Mouse (Mus musculus): ENCODE results near the gene Rep15. TPM values are rescaled to one million over a fixed set of nuclear protein-coding genes. Genes with fewer than 3 reads are reported as not detected.

Gene Rep15
- polyA plus RNA-seq, 1 experiment from 2014 or later = 1.3 TPM

- Histone ChIP-seq H3K9me3 (no peaks in the 10 kb centered on the region), H3K36me3 (replicated peaks) (peaks cover 18% of the 10 kb centered on the region), H3K4me1 (no peaks in the 10 kb centered on the region), H3K4me3 (no peak overlapping the region), H3K27me3 (ENCODE audit: poor library complexity, severe bottlenecking) (no peaks in the 10 kb centered on the region), H3K27ac (no peak overlapping the region)
- no peak for DNase-seq (ENCODE audit: extremely low spot score, low spot score)
- 88% methylated on average over 6 of the region's 6 CpGs for WGBS
These were observed 20.4 kb upstream of the Rep15 start for GRCm38 (mm10) chr6:147011977-147012376.

GRCm38 (mm10) chr6:147013546-147013945 is 18.8 kb upstream of the Rep15 start:
- H3K9me3 ChIP-seq = no peaks in the 10 kb centered on the region
- H3K4me1 ChIP-seq = no peaks in the 10 kb centered on the region
- peaks cover 13% of the 10 kb centered on the region for H3K36me3 ChIP-seq (replicated peaks)
- no peak overlapping the region for H3K27ac ChIP-seq
- no peak overlapping the region for H3K4me3 ChIP-seq
- H3K27me3 ChIP-seq (ENCODE audit: poor library complexity, severe bottlenecking) = no peaks in the 10 kb centered on the region
- WGBS = 87% methylated on average over 1 of the region's 1 CpGs
- DNase-seq (ENCODE audit: extremely low spot score, low spot score) = no peak

- H3K27ac ChIP-seq = no peak overlapping the region
- peaks cover 31% of the 10 kb centered on the region for H3K36me3 ChIP-seq (replicated peaks)
- no peaks in the 10 kb centered on the region for H3K9me3 ChIP-seq
- no peaks in the 10 kb centered on the region for H3K4me1 ChIP-seq
- no peak for DNase-seq (ENCODE audit: extremely low spot score, low spot score)
- WGBS = 88% methylated on average over 4 of the region's 4 CpGs
- H3K27me3 ChIP-seq (ENCODE audit: poor library complexity, severe bottlenecking) = no peaks in the 10 kb centered on the region
- no peak overlapping the region for H3K4me3 ChIP-seq
These were observed 14.5 kb upstream of the Rep15 start for GRCm38 (mm10) chr6:147017906-147018305.

GRCm38 (mm10) chr6:147018364-147018763 is 14.0 kb upstream of the Rep15 start:
- no peak overlapping the region for H3K4me3 ChIP-seq
- no peak overlapping the region for H3K27ac ChIP-seq
- no peak for DNase-seq (ENCODE audit: extremely low spot score, low spot score)
- no peaks in the 10 kb centered on the region for H3K4me1 ChIP-seq
- no peaks in the 10 kb centered on the region for H3K9me3 ChIP-seq
- H3K27me3 ChIP-seq (ENCODE audit: poor library complexity, severe bottlenecking) = no peaks in the 10 kb centered on the region
- H3K36me3 ChIP-seq (replicated peaks) = peaks cover 31% of the 10 kb centered on the region
- 95% methylated on average over 5 of the region's 5 CpGs for WGBS

- 92% methylated on average over 5 of the region's 5 CpGs for WGBS
- peaks cover 40% of the 10 kb centered on the region for H3K36me3 ChIP-seq (replicated peaks)
These were observed 11.2 kb upstream of the Rep15 start for GRCm38 (mm10) chr6:147021181-147021580.

GRCm38 (mm10) chr6:147022375-147023132 is 9.8 kb upstream of the Rep15 start:
- H3K27me3 ChIP-seq (ENCODE audit: poor library complexity, severe bottlenecking) = no peaks in the 10 kb centered on the region
- WGBS = 90% methylated on average over 16 of the region's 16 CpGs

More at GRCm38 (mm10) chr6:147021181-147021580, 11.2 kb upstream of the Rep15 start:
- Histone ChIP-seq H3K4me3 (no peak overlapping the region), H3K27me3 (ENCODE audit: poor library complexity, severe bottlenecking) (no peaks in the 10 kb centered on the region), H3K27ac (no peak overlapping the region), H3K9me3 (no peaks in the 10 kb centered on the region), H3K4me1 (no peaks in the 10 kb centered on the region)
- no peak for DNase-seq (ENCODE audit: extremely low spot score, low spot score)

GRCm38 (mm10) chr6:147023133-147023395 is 9.3 kb upstream of the Rep15 start:
- no peaks in the 10 kb centered on the region for H3K9me3 ChIP-seq
- H3K36me3 ChIP-seq (replicated peaks) = peaks cover 42% of the 10 kb centered on the region
- WGBS = 92% methylated on average over 2 of the region's 2 CpGs
- H3K4me3 ChIP-seq = no peak overlapping the region
- no peaks in the 10 kb centered on the region for H3K4me1 ChIP-seq
- no peak for DNase-seq (ENCODE audit: extremely low spot score, low spot score)
- H3K27me3 ChIP-seq (ENCODE audit: poor library complexity, severe bottlenecking) = no peaks in the 10 kb centered on the region
- H3K27ac ChIP-seq = no peak overlapping the region

More at GRCm38 (mm10) chr6:147022375-147023132, 9.8 kb upstream of the Rep15 start:
- Histone ChIP-seq H3K27ac (no peak overlapping the region), H3K4me3 (no peak overlapping the region), H3K36me3 (replicated peaks) (peaks cover 39% of the 10 kb centered on the region), H3K9me3 (no peaks in the 10 kb centered on the region), H3K4me1 (no peaks in the 10 kb centered on the region)
- no peak for DNase-seq (ENCODE audit: extremely low spot score, low spot score)

- Histone ChIP-seq H3K27ac (no peak overlapping the region), H3K9me3 (no peaks in the 10 kb centered on the region), H3K36me3 (replicated peaks) (peaks cover 45% of the 10 kb centered on the region), H3K27me3 (ENCODE audit: poor library complexity, severe bottlenecking) (no peaks in the 10 kb centered on the region), H3K4me3 (no peak overlapping the region), H3K4me1 (no peaks in the 10 kb centered on the region)
- DNase-seq (ENCODE audit: extremely low spot score, low spot score) = no peak
These were observed 8.8 kb upstream of the Rep15 start for GRCm38 (mm10) chr6:147023568-147023967.

GRCm38 (mm10) chr6:147024761-147025160 is 7.6 kb upstream of the Rep15 start:
- DNase-seq (ENCODE audit: extremely low spot score, low spot score) = no peak
- Histone ChIP-seq H3K4me1 (no peaks in the 10 kb centered on the region), H3K4me3 (no peak overlapping the region), H3K27ac (no peak overlapping the region), H3K27me3 (ENCODE audit: poor library complexity, severe bottlenecking) (no peaks in the 10 kb centered on the region), H3K36me3 (replicated peaks) (peaks cover 45% of the 10 kb centered on the region), H3K9me3 (no peaks in the 10 kb centered on the region)
- WGBS = 89% methylated on average over 3 of the region's 3 CpGs

GRCm38 (mm10) chr6:147028396-147028795 is 4.0 kb upstream of the Rep15 start:
- DNase-seq (ENCODE audit: extremely low spot score, low spot score) = no peak
- H3K36me3 ChIP-seq (replicated peaks) = peaks cover 44% of the 10 kb centered on the region
- no peak overlapping the region for H3K27ac ChIP-seq
- no peak overlapping the region for H3K4me3 ChIP-seq
- 91% methylated on average over 2 of the region's 2 CpGs for WGBS
- peaks cover 6% of the 10 kb centered on the region for H3K4me1 ChIP-seq
- H3K27me3 ChIP-seq (ENCODE audit: poor library complexity, severe bottlenecking) = no peaks in the 10 kb centered on the region
- no peaks in the 10 kb centered on the region for H3K9me3 ChIP-seq

GRCm38 (mm10) chr6:147029591-147029990 is 2.8 kb upstream of the Rep15 start:
- WGBS = 92% methylated on average over 9 of the region's 9 CpGs

GRCm38 (mm10) chr6:147030096-147030885 is 2.1 kb upstream of the Rep15 start:
- H3K36me3 ChIP-seq (replicated peaks) = peaks cover 40% of the 10 kb centered on the region
- H3K27me3 ChIP-seq (ENCODE audit: poor library complexity, severe bottlenecking) = no peaks in the 10 kb centered on the region
- H3K4me3 ChIP-seq = no peak overlapping the region
- WGBS = 92% methylated on average over 15 of the region's 15 CpGs
- H3K4me1 ChIP-seq = peaks cover 6% of the 10 kb centered on the region
- no peak for DNase-seq (ENCODE audit: extremely low spot score, low spot score)
- no peaks in the 10 kb centered on the region for H3K9me3 ChIP-seq
- H3K27ac ChIP-seq = no peak overlapping the region

More at GRCm38 (mm10) chr6:147029591-147029990, 2.8 kb upstream of the Rep15 start:
- no peak for DNase-seq (ENCODE audit: extremely low spot score, low spot score)
- H3K27ac ChIP-seq = no peak overlapping the region
- H3K4me3 ChIP-seq = no peak overlapping the region
- no peaks in the 10 kb centered on the region for H3K27me3 ChIP-seq (ENCODE audit: poor library complexity, severe bottlenecking)
- peaks cover 6% of the 10 kb centered on the region for H3K4me1 ChIP-seq
- peaks cover 41% of the 10 kb centered on the region for H3K36me3 ChIP-seq (replicated peaks)
- H3K9me3 ChIP-seq = no peaks in the 10 kb centered on the region

All from forebrain, embryonic 10.5 days (tissue).